Mouse (Mus musculus) heart, postnatal 4 days (tissue): ENCODE data around the gene Xbp1. TPM values are rescaled to one million over a fixed set of nuclear protein-coding genes. Genes with fewer than 3 reads are reported as not detected.
"Not testable (repeated sequence)": the region's sequence is repeated elsewhere in the genome, so short reads cannot be mapped to it uniquely, and the experiment has no call there.

Source experiments
- DNase-seq: peaks from one replicate; pipeline ENCODE4 v3.0.0; 2021
- total RNA-seq, 2 experiments: library from RNA; stranded (reverse); gene quantifications; 2 replicates each; pipeline ENCODE4 v1.2.3; 2021

Gene Xbp1
- total RNA-seq: 10 to 100 TPM; 51.2 to 65.4 TPM

DNA sequence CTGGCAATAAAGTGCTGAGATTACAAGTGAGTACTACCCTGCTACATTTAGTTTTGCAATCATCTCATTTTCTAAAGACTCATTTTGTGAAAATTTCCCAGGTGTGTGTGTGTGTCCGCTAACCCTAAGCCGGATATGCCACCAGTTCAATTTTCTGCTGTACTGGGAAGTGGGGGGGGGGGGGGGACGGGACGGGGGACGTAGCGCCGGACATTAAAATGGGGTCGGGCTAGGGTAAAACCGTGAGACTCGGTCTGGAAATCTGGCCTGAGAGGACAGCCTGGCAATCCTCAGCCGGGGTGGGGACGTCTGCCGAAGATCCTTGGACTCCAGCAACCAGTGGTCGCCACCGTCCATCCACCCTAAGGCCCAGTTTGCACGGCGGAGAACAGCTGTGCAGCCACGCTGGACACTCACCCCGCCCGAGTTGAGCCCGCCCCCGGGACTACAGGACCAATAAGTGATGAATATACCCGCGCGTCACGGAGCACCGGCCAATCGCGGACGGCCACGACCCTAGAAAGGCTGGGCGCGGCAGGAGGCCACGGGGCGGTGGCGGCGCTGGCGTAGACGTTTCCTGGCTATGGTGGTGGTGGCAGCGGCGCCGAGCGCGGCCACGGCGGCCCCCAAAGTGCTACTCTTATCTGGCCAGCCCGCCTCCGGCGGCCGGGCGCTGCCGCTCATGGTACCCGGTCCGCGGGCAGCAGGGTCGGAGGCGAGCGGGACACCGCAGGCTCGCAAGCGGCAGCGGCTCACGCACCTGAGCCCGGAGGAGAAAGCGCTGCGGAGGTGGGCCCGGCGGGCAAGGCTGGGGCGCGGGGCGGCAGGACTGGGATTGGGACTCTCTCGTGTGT, at the start of gene Xbp1:
TSS of gene Xbp1 (plus strand) at position 248 of the 854 bp plus-strand sequence.
- DNase-seq: peak; percentile 99

DNA sequence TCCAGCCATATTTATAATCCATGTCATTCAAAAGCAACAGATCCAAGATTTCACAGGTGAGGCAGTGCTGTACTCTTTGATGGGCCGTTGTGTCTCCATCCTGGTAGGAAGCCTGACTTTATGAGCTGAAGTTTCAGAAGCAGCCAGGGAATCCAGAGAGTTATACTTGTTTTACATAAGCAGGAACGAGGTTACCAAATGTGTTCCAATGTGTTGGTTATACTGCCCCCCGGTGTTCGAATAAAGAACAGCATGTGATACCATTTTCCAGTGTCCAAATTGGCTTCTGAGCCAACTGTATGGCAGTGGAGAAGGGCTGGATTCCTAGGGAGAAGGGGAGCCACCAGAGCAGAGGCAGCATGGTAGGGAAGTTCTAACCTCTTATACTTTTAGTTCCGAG, 46.3 kb upstream of the Xbp1 start:
- peak; percentile 80 for DNase-seq

DNA sequence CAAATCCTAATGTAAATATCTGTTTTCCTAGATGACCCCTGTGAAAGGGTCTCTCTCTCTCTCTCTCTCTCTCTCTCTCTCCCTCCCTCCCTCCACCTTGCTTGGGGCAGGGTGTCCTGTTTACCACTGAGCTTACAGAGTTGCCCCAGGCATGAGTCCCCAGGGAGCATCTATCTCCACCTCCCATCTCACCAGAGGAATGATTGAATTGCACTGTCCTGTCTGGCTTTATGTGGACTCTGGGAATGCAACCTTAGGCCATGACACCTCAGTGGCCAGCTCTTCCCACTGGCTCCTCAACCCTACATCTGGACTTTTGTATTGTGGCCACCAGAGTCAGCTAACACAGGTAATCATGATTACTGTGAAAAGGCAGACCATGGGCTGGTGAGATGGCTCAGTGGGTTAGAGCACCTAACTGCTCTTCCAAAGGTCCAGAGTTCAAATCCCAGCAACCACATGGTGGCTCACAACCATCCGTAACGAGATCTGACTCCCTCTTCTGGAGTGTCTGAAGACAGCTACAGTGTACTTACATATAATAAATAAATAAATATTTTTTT, 44.8 kb upstream of the Xbp1 start:
- not testable (repeated sequence) for DNase-seq

DNA sequence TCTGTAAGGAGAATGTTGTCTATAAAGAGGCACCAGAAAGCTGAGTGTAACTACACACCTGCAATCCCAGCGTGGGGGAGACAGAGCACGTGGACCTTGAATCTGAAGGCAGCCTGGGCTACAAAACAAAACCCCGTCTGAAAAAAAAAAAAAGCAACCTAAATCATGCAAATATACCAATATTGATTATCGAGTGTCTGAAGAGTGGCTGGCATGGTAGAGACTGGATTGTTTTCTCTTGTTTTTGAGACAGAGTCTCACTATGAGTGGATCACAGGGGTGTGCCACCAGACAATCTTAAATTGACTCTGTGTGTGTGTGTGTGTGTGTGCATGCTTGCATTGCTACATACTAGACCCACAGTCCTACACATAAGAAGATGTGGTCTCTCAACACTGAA, 43.7 kb upstream of the Xbp1 start:
- DNase-seq: no peak

DNA sequence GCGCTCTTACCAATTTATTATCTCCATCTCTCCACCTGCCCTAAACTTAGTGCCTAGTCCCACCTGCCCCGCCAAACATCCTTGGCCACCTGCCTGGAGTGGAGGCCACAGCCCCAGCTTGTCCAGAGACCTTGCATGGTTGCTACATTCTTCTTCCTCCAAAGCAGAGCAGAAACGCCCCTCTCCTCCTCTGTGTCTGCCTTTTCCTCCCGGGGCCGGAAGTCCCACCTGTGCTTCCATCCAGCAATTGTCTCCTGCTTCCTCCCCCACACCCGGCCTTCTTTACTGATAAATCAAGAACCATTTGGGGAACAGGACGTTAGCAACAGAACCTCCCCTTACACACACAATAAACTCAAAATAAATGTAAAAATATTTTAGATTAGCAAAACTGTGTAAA, 42.3 kb upstream of the Xbp1 start:
- DNase-seq: no peak

DNA sequence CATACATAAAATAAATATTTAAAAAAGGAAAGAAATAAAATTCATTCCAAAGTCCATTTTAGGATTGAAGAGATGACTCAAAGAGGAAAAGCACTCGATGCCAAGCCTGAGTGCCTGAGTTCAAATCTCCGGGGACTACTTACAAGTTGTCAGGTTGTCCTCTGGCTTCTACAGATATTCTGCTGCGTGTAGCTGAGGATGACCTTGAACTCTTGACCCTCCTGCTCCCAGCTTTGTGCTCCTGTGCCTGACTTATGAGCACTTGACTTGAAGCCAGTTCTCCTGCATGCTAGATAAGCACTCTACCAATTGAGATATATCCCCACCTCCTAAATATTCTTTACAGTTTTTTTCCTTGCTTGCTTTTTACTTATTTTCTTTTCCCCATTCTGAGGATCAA, 41.6 kb upstream of the Xbp1 start:
- DNase-seq: no peak

DNA sequence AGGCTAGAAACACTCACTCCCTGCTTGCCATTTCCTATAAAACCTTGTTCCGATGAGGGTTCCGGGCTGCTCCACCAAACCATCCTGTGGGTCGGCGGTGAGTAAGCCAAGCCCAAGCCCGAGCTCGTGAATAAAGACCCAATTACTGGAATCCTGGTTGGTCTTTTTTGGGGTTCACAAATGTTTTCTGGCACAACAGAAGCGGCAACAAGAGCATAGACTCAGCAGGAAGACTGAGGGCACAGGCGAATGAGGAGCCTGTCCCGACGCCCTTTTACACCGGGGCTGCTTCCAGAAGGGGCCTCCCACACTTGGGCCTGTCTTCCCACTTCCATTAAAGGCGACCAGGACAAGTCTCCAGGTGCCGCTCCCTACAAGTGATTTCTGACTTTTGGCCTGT, 37.9 kb upstream of the Xbp1 start:
- DNase-seq: no peak

DNA sequence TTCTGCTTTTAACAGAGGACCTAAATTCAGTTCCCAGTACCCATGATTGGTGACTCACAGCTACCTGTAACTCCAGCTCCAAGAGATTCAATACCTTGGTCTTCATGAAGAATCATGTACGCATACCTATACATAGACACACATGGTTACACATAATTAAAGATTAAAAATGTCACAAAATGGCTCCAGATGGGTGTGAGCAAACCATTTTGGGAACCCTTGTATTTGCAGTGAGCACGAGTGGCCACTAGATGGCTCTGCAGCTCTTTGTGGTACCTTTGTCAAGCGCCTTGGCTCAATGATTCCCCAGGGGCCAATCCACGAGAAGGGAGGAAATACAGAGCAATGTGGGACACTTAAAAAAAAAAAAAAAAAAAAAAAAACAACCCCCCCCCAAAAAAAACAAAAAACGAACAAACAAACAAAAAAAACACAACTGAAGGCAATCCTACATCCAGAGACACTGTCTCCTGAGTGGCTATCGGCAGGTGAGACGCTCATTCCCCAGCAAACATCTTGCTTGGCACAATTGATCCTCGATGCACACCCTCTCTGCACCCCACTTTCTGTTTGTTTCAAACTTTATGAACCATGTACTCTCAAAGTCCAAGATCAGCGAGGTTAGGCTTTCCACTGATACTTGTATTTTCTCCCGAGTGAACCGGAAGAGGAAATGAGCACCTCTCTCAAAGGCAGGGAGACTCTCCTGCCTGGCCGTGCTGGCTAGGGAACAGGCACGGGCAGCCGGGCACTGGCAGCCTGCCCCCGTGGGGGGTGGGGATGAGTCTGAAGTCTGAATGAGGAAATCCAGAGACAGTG, 35.1 kb upstream of the Xbp1 start:
- peak; percentile 91 for DNase-seq

DNA sequence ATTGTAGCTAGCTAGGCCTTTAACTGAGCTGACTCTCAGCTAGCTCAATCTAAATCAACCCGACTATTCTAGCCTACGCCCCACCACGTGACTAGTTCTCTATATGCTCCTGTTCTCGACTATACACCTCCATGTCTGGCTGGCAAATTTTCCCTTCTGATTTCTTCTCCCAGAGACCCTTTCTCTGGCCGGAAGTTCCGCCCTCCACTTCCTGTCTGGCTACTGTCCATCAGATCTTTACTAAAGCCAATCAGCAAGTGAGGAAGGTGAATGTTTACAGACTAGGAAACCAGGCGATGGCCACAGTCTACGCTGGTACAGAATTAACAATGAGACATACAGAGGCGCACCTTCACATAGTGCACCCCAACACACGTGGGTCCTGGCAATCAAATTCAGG, 31.0 kb upstream of the Xbp1 start:
- DNase-seq: not testable (repeated sequence)

DNA sequence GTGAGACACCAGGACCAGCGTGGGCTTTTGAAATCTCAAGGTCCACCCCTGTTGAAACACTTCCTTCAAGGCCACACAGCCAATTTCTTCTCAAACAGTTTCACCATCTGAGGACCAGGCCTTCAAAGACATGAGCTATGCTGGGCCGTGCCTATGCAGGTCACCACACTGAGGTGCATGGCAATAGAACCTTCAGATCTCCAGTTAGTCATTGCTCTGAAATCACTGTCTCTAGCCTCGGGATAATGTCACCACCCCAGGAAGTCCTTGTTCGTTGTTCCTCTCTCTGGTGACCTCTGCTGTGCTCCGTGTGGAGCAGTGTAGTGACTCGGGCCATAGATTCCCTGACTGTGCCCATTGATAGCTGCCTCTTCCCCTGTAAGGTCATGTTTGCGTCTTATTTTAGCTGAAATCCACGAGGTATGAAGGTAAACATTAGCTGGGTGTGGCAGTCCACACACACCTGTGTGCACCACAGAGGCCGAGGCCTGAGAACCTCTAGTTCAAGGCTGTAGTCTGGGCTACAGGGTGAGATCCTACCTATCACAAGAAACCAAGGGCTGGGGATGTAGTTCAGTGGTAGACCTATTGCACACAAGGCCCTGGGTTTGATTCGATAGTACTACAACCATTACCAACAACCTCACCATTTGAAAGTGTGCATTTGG, 29.3 kb upstream of the Xbp1 start:
- no peak for DNase-seq

DNA sequence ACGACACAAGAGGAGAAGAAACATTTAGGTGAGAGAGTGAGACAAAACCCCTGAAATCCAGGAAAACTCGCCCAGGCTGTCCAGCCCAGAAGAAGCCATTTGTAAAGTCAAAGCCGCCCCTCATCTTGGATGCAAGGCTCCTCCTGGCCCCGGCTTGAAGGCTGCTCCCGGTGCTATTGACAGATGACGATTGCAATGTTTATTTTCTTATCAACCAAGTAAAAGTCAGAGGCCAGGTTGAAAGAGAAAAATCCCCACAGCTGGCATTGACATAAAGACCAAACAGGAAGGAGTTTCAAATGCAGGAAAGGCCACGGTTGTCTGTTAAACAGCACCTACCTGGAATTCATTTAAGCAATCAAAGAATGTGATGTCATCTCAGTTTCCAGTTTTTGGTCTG, 28.5 kb upstream of the Xbp1 start:
- no peak for DNase-seq

DNA sequence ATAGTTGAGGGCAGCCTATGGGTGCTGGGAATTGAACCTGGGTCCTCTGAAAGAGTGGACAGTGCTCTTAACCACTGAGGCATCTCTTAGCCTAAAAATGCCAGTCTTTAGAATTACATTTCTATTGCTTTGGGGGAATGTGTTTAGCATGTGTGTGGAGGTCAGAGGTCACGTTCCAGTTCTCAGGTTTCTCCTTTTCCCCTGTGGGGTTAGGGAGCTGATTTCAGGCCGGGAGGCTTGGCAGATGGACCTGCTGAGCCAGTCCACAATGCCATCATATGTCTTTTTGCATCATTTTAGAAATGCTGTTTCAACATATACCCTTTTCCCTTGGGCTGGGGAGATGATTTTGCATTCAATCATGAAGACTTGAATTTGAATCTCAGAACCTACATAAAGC, 26.6 kb upstream of the Xbp1 start:
- no peak for DNase-seq

DNA sequence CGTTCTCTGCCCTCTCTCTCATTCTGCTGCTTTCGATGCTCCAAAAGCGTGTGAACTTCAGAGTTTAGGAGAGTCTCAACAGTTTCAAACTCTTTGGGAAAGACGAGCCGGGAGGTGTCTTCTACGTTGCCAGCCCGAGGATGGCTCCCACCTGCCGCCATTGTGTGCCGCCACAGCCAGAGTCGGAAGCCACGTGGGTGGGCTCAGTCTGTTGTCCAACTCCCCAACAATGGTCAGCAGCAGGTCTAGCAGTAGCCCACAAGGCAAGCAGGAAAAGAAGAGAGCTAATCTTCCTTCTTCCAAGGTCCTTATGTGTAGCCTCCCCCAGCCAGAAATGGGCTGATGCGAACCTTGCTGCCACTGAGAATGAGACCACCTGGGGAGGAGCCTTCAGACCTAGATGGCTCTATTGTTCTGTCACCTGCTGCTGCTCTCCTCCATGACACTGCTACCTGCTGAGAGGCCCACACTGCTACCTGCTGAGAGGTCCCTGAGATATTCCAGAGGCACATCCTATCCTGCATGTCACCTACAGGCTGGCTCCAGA, 25.1 kb upstream of the Xbp1 start:
- no peak for DNase-seq

DNA sequence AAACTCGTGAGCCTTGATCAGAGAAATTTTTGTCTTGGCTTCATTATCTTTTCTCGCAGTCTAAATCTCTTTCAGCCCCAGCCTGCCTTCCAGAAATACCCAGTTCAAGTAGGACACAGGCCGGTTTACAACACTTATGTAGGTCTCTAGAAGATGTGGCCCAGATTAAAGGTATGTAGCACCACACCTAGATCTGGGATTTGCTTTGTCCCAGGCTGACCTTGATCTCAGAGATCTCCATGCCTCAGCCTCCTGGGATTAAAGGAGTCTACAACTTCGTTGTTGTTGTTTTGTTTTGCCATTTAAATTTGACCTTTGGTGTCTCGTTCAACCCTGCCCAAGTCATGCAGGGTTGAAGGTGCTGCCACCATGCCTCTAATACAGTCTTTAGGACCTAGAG, 24.6 kb upstream of the Xbp1 start:
- DNase-seq: no peak

DNA sequence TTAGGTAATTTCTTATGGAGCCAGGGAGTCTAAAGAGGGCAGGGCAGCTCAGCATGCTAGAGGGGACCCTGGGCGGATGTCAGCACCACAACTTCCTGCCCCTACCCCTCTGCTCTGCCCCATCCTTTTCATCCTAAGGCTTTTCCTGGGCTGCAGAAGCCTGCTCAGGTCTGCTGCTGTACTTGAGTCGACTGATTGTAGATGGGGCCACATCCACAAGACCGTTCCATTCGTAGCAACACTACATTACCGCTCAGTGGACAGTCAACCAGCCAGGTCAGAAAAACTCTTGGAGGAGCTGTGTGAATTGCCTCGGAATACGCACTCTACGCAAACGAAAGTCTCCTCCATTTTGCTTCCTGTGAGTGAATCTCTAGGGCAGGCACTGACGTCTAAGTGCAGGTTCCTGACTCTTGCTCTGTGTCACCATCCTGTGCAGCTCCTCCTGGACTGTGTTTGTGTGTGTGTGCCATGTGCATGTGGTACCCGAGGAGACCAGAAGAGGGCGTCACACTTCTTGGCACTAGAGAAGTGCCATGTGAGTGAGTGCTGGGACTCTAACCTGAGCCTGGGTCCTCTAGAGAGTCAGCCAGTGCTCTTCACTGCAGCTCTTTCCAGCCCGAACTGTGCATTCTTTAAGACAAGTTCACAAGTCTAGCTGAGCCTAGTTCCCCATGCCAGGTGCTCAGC, 23.8 kb upstream of the Xbp1 start:
- no peak for DNase-seq

DNA sequence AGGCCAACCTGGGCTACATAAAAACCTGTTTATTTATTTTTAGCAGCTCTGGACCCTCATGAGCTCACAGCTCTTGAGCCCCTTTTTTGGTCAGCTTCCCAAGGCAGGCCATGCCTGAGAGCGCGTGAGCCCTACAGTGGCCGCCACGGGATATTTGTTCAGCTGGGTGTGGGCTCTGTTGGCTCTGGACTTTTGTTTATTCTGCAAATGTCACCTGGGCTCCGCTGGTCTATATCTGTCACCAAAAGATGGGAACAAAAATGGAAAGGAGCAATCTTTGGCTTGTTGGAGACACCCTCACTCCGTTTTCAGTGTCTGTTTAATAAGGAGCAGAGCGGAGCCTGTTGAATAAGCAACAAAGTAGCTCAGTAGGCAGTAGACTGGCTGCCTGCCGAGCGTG, 22.0 kb upstream of the Xbp1 start:
- no peak for DNase-seq

DNA sequence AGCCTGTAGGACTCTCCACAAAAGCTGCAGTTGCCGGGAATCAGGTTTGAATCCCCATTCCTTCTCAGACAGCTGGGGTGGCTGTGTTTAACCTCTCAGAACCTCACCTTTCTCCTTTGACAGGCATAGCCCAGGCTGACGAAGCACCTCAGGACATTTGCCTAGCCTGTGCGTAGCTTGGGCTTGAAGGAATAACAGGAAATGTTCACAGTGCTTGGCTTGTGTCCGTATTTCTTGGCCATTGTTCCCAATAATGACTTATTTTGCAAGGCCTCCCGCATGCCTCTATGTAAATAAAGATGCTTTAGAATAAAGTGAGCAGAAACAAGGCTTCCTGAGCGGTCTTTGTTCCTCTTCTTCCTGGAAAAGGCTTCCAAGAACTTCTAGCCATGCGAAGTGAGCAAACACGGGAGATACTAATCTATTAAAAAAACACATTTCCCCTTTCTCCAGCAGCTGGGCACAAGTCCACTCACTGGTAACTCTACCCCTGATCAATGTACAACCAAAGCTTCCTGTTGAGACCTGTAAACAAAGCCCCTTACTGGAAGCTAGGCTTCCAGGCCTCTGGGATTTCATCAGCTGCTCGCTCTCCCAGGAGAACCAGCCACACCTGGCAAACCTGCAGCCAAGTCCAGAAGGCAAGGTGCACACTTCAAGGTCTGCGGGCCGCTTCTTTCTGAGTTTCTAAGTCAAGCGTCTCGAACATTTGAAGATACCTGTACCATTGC, 21.4 kb upstream of the Xbp1 start:
- DNase-seq: no peak

DNA sequence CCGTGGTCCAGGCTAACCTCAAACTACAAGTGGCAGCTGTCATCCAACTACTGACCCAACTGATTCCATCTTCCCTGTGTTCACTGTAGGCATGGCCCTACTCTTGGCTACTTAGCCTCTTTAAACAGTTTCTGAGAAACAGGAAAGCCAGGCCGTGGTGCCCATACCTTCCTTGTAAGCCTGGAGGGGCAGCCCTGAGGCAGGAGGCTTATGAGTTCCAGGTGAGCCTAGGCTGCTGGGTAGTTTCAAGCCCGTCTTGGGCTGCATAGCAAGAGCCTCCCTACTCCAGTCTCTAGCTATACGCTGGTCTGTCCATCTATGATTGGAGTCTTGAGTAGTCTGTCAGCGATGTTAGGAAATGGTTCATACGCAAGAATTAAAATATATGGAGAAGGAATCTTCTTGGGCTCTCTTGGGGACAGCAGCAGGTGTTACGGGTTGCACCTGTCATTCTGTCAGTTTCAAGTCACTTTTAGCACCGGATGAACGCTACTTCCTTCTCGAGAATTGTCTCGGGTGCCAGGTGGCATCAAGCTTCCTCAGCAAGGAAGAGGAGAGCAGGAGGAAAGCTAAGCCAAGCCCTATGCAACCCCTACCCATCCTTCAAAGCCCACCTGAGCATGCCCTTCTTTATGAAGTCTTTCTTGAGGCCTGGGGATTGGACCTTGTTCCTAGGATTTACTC, 20.4 kb upstream of the Xbp1 start:
- no peak for DNase-seq

DNA sequence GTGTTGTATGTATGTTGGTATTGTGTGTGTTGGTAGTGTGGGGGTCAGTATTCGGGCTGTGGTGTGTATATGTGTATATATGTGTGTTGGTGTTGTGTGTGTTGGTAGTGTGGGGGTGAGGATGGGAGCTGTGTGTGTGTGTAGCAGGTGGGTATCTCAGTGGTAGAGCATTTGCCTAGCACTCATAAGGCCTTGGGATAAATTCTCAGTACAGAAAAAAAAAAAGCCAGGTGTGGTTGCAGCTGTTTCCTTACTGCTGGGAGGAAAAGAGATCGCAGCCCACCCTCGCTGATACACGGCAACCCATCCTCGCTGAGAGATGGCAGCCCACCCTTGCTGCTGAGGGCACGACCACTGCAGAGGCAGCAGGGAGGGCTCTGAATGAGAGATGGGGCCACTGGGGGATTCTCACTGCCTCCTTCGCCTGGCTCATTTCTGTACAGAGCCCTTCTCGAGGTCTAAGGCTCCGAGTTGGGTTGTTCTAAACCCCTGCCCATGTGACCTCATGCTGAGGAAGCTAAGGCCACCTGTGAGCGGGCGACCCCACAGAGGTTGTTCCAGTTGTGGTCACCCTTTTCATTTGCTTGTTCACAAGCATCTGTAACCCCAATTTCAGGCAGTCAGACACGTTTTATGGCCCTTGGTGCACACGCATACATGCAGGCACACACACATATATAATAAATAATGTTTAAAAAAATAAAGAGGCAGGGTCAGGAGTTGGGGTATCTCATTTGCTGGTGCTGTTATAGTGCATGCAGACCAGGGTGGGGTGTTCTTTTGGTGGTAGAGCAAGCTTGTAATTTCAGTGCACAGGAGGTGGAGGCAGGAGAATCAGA, 19.3 kb upstream of the Xbp1 start:
- DNase-seq: no peak
